Mouse (Mus musculus) G1E (cell line): ENCODE results near the gene 4930432K21Rik.

ENCODE experiments used
- CTCF ChIP-seq: IDR thresholded peaks from 2 replicates; pipeline ENCODE4 v1.5.1; 2012; ENCODE audit warnings: low read depth, low read length, inconsistent platforms, mixed read lengths
- GATA1 ChIP-seq: IDR thresholded peaks from 2 replicates; pipeline ENCODE4 v1.6.1; 2012; ENCODE audit warnings: borderline replicate concordance, low read length, inconsistent platforms, mixed read lengths
- GATA2 ChIP-seq: IDR thresholded peaks from 2 replicates; pipeline ENCODE4 v1.6.1; 2012; ENCODE audit warnings: low read depth, low read length, inconsistent platforms, borderline replicate concordance
- POLR2AphosphoS5 ChIP-seq: IDR thresholded peaks from 2 replicates; pipeline ENCODE4 v1.6.1; 2012; ENCODE audit warnings: low read depth, low read length, inconsistent platforms; ENCODE audit not compliant: insufficient replicate concordance
- TAL1 ChIP-seq: conservative IDR thresholded peaks from 2 replicates; pipeline ENCODE4 v1.6.1; 2012; ENCODE audit warnings: low read depth, low read length, inconsistent platforms, mixed read lengths

DNA sequence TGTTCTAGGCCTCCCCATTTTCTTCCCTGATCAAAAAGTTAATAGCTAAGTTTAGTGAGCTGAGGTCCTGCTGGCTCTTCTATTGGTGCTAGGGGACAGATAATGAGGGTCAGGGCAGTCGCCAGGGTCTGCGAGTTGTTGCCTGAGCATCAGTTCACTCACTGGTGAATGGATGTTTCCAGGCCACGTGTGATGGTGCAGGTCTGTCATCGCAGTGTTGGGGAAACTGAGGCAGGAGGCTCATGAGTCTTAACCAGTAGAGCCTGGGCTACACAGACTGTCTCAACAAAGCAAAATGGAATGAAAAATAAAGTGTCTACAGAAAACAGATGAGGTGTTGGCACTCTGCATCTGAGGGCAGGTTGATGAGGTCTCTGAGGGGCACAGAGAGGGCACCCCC, 51.0 kb downstream of the 4930432K21Rik start:
- no peak for TF ChIP-seq CTCF
- no peak for TF ChIP-seq POLR2AphosphoS5
- TF ChIP-seq TAL1 = no peak
- no peak for TF ChIP-seq GATA1
- TF ChIP-seq GATA2 = no peak
